Mouse (Mus musculus) forebrain, embryonic 15.5 days (tissue): ENCODE results near the gene Slc10a4. TPM values are rescaled to one million over a fixed set of nuclear protein-coding genes. Genes with fewer than 3 reads are reported as not detected.

Experiments
- ATAC-seq: fragments of 200-750 bp; cut with Nextera tagmentation; replicated peaks from 2 replicates; pipeline ENCODE4 v1.8.0; 2017; ENCODE audit warnings: mild to moderate bottlenecking, moderate TSS enrichment, moderate library complexity
- H3K27ac ChIP-seq: fragments of 300-500 bp; sonication (generic); replicated peaks from 2 replicates; pipeline ENCODE4 v1.5.1; 2015; ENCODE audit warnings: mild to moderate bottlenecking, inconsistent platforms
- H3K27me3 ChIP-seq: fragments of 300-500 bp; sonication (generic); 2 replicates; pipeline ENCODE4 v1.6.1; 2015; ENCODE audit warnings: inconsistent platforms
- H3K36me3 ChIP-seq: fragments of 300-500 bp; sonication (generic); 2 replicates; pipeline ENCODE4 v1.6.1; 2015; ENCODE audit warnings: mild to moderate bottlenecking, inconsistent platforms
- H3K4me1 ChIP-seq: fragments of 300-500 bp; sonication (generic); 2 replicates; pipeline ENCODE4 v1.6.1; 2015; ENCODE audit warnings: inconsistent platforms
- H3K4me2 ChIP-seq: fragments of 300-500 bp; sonication (generic); replicated peaks from 2 replicates; pipeline ENCODE4 v1.6.1; 2015; ENCODE audit warnings: mild to moderate bottlenecking, inconsistent platforms
- H3K4me3 ChIP-seq: fragments of 300-500 bp; sonication (generic); 2 replicates; pipeline ENCODE4 v1.5.1; 2015; ENCODE audit warnings: mild to moderate bottlenecking, inconsistent platforms
- H3K9ac ChIP-seq: fragments of 300-500 bp; sonication (generic); replicated peaks from 2 replicates; pipeline ENCODE4 v1.6.1; 2015; ENCODE audit warnings: mild to moderate bottlenecking, inconsistent platforms
- H3K9me3 ChIP-seq: fragments of 300-500 bp; sonication (generic); 2 replicates; pipeline ENCODE4 v1.6.1; 2016; ENCODE audit warnings: inconsistent platforms
- WGBS: fragments of 180-500 bp; shearing (Covaris S2); methylation state at CpG from one replicate; pipeline ENCODE4 v1.1.7; 2015; ENCODE audit warnings: mixed read lengths; 5-methylcytosine and 5-hydroxymethylcytosine counted together
- polyA plus RNA-seq: library from polyadenylated mRNA; unstranded; fragments of >200 nt; fragmentation: Nextera tagmentation; extraction: Ambion mirVana; gene quantifications from 2 replicates; pipeline ENCODE4 v1.2.1, GENCODE M21; 2015

Gene Slc10a4
- polyA plus RNA-seq, 1 experiment from 2014 or later: 15.6 TPM

DNA sequence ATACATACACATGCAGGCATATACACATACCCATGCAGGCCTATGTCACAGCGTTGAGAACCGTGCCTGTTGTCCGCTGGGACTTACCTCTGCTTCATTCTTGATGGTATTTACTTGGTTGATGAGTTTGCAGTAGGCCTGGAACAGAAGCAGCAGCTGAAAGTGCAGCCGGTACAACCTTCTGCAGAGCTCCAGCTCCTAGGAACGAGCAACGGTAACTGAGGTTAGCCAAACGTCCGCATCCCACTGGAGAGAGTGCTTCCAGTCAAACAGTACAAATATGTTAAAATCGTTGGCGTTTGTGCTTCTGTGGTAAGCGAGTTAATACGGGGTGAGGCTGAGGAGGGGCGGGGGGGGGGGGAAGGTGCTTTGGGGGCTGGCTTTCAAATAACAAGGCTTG lies 17.1 kb downstream of the Slc10a4 start:
- 91% methylated on average over 13 of the region's 13 CpGs for WGBS
- H3K36me3 ChIP-seq: peaks cover 42% of the 10 kb centered on the region
- ATAC-seq: no peak
- H3K27me3 ChIP-seq: no peaks in the 10 kb centered on the region
- no peak overlapping the region for H3K27ac ChIP-seq
- H3K4me1 ChIP-seq: no peaks in the 10 kb centered on the region
- H3K4me2 ChIP-seq: no peak overlapping the region
- no peaks in the 10 kb centered on the region for H3K9me3 ChIP-seq
- H3K4me3 ChIP-seq: no peak overlapping the region
- H3K9ac ChIP-seq: no peak overlapping the region

DNA sequence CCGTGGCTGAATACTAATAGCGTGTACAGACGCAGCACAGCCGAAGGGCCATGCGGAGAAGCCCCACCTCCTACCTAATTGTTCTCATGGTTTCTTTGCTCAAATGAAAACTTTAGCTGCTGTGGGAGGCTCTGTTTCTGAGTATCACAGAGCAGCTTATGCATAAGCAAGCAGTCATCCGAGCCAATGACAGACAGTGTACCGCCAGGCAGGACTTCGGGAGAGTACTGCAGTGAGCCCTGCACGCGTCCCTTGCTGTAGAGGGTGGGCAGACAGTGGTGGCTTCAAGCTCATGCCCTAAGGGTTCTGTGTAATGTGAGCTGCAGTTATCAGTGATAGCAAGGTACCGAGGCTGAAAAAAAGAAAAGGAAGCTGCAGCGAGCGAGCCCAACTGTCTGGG lies 22.0 kb downstream of the Slc10a4 start:
- peaks cover 71% of the 10 kb centered on the region for H3K36me3 ChIP-seq
- H3K4me3 ChIP-seq: no peak overlapping the region
- H3K27ac ChIP-seq: no peak overlapping the region
- H3K9ac ChIP-seq: no peak overlapping the region
- 86% methylated on average over 13 of the region's 13 CpGs for WGBS
- H3K4me1 ChIP-seq: no peaks in the 10 kb centered on the region
- ATAC-seq: no peak
- H3K9me3 ChIP-seq: no peaks in the 10 kb centered on the region
- H3K4me2 ChIP-seq: no peak overlapping the region
- no peaks in the 10 kb centered on the region for H3K27me3 ChIP-seq

DNA sequence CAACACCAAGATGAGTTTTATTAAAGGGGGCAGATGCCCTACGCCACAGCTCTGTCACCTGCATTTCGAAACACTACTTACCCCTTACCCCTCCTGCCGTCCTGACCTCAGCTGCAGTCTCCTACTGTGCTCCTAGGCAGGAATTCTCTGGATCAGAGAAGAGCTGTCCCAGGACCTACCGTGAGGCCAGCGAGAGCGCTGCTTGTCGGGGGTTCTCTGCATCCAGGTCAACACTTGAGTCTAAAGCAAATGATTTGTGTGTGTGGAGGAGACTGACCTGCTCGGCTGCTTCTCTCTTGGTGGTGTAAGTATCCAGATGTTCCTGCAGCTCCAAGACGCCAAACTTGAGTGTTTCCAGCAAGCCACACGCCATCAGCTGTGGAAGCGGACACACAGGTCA lies 25.8 kb downstream of the Slc10a4 start:
- Histone ChIP-seq H3K9ac (no peak overlapping the region), H3K36me3 (peaks cover 68% of the 10 kb centered on the region), H3K4me2 (no peak overlapping the region), H3K27ac (no peak overlapping the region), H3K4me1 (no peaks in the 10 kb centered on the region), H3K27me3 (no peaks in the 10 kb centered on the region), H3K4me3 (no peak overlapping the region), H3K9me3 (no peaks in the 10 kb centered on the region)
- 92% methylated on average over 11 of the region's 11 CpGs for WGBS
- no peak for ATAC-seq

DNA sequence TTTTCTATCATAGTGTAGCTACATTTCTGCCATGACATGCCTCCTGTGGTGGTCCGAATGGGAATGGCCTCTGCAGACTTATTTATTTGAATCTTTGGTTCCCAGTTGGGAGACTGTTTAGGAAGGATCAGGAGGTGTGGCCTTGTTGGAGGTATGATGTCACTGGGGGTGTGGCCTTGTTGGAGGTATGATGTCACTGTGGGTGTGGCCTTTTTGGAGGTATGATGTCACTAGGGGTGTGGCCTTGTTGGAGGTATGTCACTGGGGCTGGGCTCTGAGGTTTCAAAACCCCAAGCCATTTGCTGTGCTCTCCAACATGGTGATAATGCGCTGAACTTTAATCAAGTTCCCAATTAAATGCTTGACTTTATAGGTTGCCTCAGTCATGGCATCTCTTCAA lies 37.4 kb downstream of the Slc10a4 start:
- ATAC-seq: no peak
- Histone ChIP-seq H3K27me3 (no peaks in the 10 kb centered on the region), H3K9ac (no peak overlapping the region), H3K9me3 (no peaks in the 10 kb centered on the region), H3K36me3 (peaks cover 56% of the 10 kb centered on the region), H3K4me3 (no peak overlapping the region), H3K4me2 (no peak overlapping the region), H3K27ac (no peak overlapping the region), H3K4me1 (no peaks in the 10 kb centered on the region)
- WGBS: 97% methylated on average over 2 of the region's 2 CpGs

DNA sequence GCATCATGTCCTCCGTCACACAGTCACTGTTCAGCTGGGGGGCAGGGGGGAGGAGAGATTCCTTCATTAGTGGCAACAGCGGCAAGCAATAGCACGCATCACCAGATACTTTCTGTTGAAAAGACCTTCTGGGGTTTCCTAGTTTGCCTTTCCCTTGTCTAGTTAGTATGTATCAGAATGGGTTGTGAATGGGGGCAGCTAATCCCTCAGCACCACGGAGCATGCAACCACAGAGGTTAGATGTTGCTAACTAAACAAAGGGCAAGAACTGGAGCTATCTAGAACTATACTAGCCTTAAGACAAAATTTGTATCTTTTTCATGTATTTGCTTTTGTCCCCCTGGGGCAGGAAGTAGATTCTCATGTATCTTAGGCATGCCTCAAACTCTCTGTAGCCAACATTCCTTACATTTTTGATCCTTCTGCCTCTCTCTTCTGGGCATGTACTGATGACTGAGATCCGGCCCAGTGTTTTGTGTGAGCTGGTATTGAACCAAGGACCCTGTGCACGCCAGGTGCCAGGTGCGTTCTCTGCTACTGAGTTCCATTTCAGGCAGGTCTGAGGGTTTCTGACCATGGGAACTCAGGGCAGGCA lies 41.1 kb downstream of the Slc10a4 start:
- H3K9me3 ChIP-seq: no peaks in the 10 kb centered on the region
- no peaks in the 10 kb centered on the region for H3K27me3 ChIP-seq
- WGBS: 82% methylated on average over 7 of the region's 7 CpGs
- H3K4me1 ChIP-seq: no peaks in the 10 kb centered on the region
- H3K4me3 ChIP-seq: no peak overlapping the region
- H3K36me3 ChIP-seq: peaks cover 83% of the 10 kb centered on the region
- H3K27ac ChIP-seq: no peak overlapping the region
- H3K9ac ChIP-seq: no peak overlapping the region
- H3K4me2 ChIP-seq: no peak overlapping the region
- ATAC-seq: no peak

DNA sequence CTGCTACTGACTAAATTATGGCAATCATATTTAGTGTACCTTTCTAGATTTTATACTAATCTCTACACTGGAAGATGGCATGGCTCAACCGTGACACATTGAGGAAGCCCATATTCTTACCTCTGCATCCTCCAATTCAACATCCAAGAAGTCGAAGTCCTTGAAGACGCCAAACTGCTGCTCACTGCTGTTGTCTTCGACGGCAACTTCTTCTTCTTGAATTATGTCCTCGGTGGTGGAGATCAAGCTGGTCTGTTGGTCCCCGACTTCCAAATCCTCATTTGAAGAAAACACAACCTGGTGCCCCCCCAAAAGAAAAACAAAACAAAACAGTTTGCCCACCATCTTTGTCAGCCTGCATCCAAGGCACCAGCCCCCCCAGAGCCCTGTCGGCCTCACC lies 47.2 kb downstream of the Slc10a4 start:
- H3K4me3 ChIP-seq: no peak overlapping the region
- no peak overlapping the region for H3K27ac ChIP-seq
- no peaks in the 10 kb centered on the region for H3K9me3 ChIP-seq
- peaks cover 79% of the 10 kb centered on the region for H3K36me3 ChIP-seq
- ATAC-seq: no peak
- H3K4me2 ChIP-seq: no peak overlapping the region
- H3K27me3 ChIP-seq: no peaks in the 10 kb centered on the region
- H3K4me1 ChIP-seq: no peaks in the 10 kb centered on the region
- no peak overlapping the region for H3K9ac ChIP-seq
- 97% methylated on average over 8 of the region's 8 CpGs for WGBS

DNA sequence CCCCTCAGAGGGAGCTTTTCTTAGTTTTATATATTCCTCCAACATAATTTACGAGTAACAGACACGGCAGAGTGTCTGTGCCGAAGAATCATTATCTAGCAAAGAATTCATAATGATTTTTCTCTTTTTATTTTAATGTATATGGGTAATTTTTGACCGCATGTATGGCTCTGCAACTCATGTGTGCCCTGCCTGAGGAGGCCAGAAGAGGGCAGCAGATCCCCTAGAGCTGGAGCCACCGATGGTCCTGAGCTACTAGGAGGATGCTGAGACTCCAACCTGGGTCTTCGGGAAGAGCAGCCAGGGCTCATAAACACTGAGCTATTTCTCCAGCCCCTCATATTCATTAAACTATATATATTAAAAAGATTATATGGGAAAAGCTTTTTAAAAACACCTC lies 49.8 kb downstream of the Slc10a4 start:
- H3K27me3 ChIP-seq: no peaks in the 10 kb centered on the region
- WGBS: 89% methylated on average over 6 of the region's 6 CpGs
- no peak overlapping the region for H3K4me3 ChIP-seq
- H3K9ac ChIP-seq: no peak overlapping the region
- peaks cover under 1% of the 10 kb centered on the region; the same call in 1 of the 2 replicates for H3K4me1 ChIP-seq
- peaks cover 59% of the 10 kb centered on the region for H3K36me3 ChIP-seq
- no peak for ATAC-seq
- H3K4me2 ChIP-seq: no peak overlapping the region
- H3K9me3 ChIP-seq: no peaks in the 10 kb centered on the region
- H3K27ac ChIP-seq: no peak overlapping the region

DNA sequence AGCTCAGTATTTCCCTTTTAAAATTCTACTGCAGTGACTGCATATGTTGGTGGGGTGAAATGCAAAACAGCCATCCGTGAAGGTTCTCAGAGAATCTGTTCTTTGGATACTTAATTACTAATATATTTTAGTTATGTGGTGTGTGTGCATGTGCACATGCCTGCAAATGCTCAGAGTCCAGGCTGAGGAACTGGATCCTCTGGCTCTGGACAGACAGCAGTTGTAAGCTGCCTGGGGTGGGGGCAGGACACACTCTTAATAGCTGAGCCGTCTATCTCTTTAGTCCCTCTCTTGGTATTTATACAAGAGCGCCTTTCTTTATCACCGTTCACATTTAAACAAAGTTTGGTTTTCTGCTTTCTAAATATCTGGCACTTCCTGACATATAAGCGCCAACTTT lies 50.3 kb downstream of the Slc10a4 start:
- Histone ChIP-seq H3K4me1 (peaks cover 6% of the 10 kb centered on the region), H3K27ac (no peak overlapping the region), H3K27me3 (no peaks in the 10 kb centered on the region), H3K4me2 (no peak overlapping the region), H3K9ac (no peak overlapping the region), H3K4me3 (no peak overlapping the region), H3K9me3 (no peaks in the 10 kb centered on the region), H3K36me3 (peaks cover 54% of the 10 kb centered on the region)
- WGBS: 97% methylated on average over 5 of the region's 5 CpGs
- ATAC-seq: no peak

DNA sequence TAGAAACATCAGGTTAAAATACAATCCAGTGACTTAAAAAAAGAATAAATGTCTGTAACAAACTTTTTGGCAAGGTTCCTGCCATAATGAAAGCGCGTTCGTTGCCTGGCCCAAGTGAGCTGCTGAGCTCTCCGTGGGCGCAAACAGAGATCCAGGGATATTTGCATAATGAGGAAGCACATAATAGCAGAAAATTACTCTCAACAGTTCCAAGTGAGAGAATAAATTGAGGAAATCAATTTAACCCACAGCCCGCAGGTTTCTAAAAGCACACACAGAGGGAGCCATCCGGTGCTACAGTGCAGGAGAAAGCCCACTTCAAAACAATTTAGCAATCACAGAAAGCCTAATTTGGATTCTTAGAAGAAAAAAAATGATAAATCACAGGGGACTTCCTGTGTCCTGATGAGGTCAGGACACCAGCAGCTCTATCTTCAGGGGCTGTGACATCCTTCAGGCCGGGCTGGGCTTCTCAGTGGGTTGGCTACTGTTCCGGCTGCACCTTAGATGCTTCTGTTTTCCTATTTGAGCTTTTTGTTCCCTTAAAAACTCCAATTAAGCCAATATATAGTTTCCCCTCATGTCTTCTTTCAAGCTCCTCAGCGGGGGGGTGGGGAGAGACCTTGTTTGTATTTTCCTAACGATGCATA lies 54.9 kb downstream of the Slc10a4 start:
- Histone ChIP-seq H3K9ac (no peak overlapping the region), H3K27ac (peak overlapping the region; percentile 51), H3K36me3 (peaks cover 37% of the 10 kb centered on the region), H3K9me3 (no peaks in the 10 kb centered on the region), H3K27me3 (no peaks in the 10 kb centered on the region), H3K4me2 (no peak overlapping the region), H3K4me1 (peaks cover 10% of the 10 kb centered on the region), H3K4me3 (no peak overlapping the region)
- ATAC-seq: peak; percentile 75
- 15% methylated on average over 11 of the region's 11 CpGs for WGBS

Other genes with a start within 250 kb of the Slc10a4 start
- gene Tec, start 138.4 kb upstream of the Slc10a4 start, polyA plus RNA-seq: 3.5 and 3.7 TPM in 2 replicates
- gene Slain2, start 92.6 kb upstream of the Slc10a4 start, polyA plus RNA-seq: 17.9 and 18.4 TPM in 2 replicates
- not detected in 2 replicates for gene Gm10135, start 32.2 kb upstream of the Slc10a4 start, polyA plus RNA-seq
- gene Fryl, start 249.7 kb downstream of the Slc10a4 start, polyA plus RNA-seq: 48.3 and 51.5 TPM in 2 replicates